Mouse (Mus musculus): ENCODE data around the gene Kif23.
A peak's percentile ranks its signal among the peaks of the same experiment; 100 is the strongest.

Kif23 gene

GRCm38 (mm10) chr9:61907621-61908295 lies 38.8 kb downstream of the Kif23 start:
- no peak for DNase-seq (ENCODE audit: extremely low spot score, low spot score)

GRCm38 (mm10) chr9:61906912-61907311 lies 39.7 kb downstream of the Kif23 start:
- DNase-seq (ENCODE audit: extremely low spot score, low spot score), result no peak

- no peak for DNase-seq (ENCODE audit: extremely low spot score, low spot score)
Observed at GRCm38 (mm10) chr9:61905576-61905975, 41.0 kb downstream of the Kif23 start.

- DNase-seq (ENCODE audit: extremely low spot score, low spot score), result no peak
Observed at GRCm38 (mm10) chr9:61904201-61904600, 42.4 kb downstream of the Kif23 start.

GRCm38 (mm10) chr9:61902445-61902844 lies 44.1 kb downstream of the Kif23 start:
- no peak for DNase-seq (ENCODE audit: extremely low spot score, low spot score)

- DNase-seq (ENCODE audit: extremely low spot score, low spot score), result no peak
Observed at GRCm38 (mm10) chr9:61901574-61901973, 45.0 kb downstream of the Kif23 start.

GRCm38 (mm10) chr9:61899804-61900203 lies 46.8 kb downstream of the Kif23 start:
- DNase-seq (ENCODE audit: extremely low spot score, low spot score), result peak; percentile 84

- DNase-seq (ENCODE audit: extremely low spot score, low spot score), result peak; percentile 89
Observed at GRCm38 (mm10) chr9:61898401-61898800, 48.2 kb downstream of the Kif23 start.

- no peak for DNase-seq (ENCODE audit: extremely low spot score, low spot score)
Observed at GRCm38 (mm10) chr9:61895014-61895413, 51.6 kb downstream of the Kif23 start.

GRCm38 (mm10) chr9:61889855-61890254 lies 56.7 kb downstream of the Kif23 start:
- no peak for DNase-seq (ENCODE audit: extremely low spot score, low spot score)

- DNase-seq (ENCODE audit: extremely low spot score, low spot score), result no peak
Observed at GRCm38 (mm10) chr9:61887661-61888379, 58.8 kb downstream of the Kif23 start.

GRCm38 (mm10) chr9:61885964-61886363 lies 60.6 kb downstream of the Kif23 start:
- no peak for DNase-seq (ENCODE audit: extremely low spot score, low spot score)

- DNase-seq (ENCODE audit: extremely low spot score, low spot score), result no peak
Observed at GRCm38 (mm10) chr9:61884936-61885335, 61.6 kb downstream of the Kif23 start.

- DNase-seq (ENCODE audit: extremely low spot score, low spot score), result no peak
Observed at GRCm38 (mm10) chr9:61884375-61884774, 62.2 kb downstream of the Kif23 start.

GRCm38 (mm10) chr9:61882179-61882578 lies 64.4 kb downstream of the Kif23 start:
- no peak for DNase-seq (ENCODE audit: extremely low spot score, low spot score)

GRCm38 (mm10) chr9:61878889-61879288 lies 67.7 kb downstream of the Kif23 start:
- DNase-seq (ENCODE audit: extremely low spot score, low spot score), result peak; percentile 80

GRCm38 (mm10) chr9:61877373-61878112 lies 69.0 kb downstream of the Kif23 start:
- no peak for DNase-seq (ENCODE audit: extremely low spot score, low spot score)

GRCm38 (mm10) chr9:61873325-61873724 lies 73.2 kb downstream of the Kif23 start:
- peak; percentile 61 for DNase-seq (ENCODE audit: extremely low spot score, low spot score)

GRCm38 (mm10) chr9:61872246-61872941 lies 74.2 kb downstream of the Kif23 start:
- no peak for DNase-seq (ENCODE audit: extremely low spot score, low spot score)

GRCm38 (mm10) chr9:61871839-61872238 lies 74.7 kb downstream of the Kif23 start:
- DNase-seq (ENCODE audit: extremely low spot score, low spot score), result no peak

- DNase-seq (ENCODE audit: extremely low spot score, low spot score), result no peak
Observed at GRCm38 (mm10) chr9:61867659-61868058, 78.9 kb downstream of the Kif23 start.

All from neural tube, embryonic 10.5 days (tissue).